Mouse (Mus musculus): ENCODE measurements around the gene Pcbp1. TPM values are rescaled to one million over a fixed set of nuclear protein-coding genes. Genes with fewer than 3 reads are reported as not detected.

Pcbp1 gene
- total RNA-seq (2023): 100 to 1,000 TPM; 214 to 238 TPM

DNA sequence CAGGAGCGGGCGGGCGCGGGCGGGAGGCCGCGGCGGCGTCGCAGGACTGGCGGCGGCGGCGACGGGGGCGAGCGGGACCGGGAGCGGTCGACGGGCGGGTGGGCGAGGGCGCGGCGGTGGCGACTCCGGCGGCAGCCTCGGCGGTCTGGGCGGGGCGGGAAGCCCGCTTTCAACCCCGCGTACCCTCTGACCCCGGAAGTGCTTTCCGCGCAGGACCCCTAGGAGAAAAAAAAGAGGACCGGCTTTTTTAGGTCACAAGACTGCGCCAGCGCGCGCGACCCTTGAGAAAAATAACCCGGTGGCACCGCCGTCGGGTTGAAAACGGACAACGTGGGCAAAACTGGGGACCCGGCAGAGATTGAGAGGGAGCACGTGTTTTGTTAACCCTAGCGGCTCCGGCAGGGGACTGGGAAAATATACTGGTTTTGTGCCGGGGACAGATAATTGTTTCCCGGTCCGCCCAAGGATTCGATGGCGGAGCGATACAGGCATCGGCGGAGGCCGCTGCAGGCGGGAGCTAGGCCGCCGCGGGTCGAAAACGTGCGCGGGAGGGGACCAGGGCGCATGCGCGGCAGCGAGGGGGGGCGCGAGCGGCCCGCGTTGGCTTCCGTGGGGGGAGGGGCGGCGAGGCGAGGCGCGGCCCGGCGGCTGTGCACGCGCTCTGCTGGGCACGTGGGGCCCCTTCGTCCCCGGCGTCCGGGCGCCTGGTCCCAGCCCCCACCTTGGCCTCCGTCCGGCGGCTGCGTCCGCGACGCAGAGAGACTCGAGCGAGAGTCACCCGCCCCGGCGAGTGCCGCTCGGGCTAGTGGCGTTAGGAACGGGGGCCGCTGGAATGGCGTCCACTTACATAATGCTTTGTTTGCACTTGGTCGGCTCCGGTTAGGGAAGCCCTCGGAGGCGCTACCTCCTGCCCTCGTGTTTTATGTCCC is at the start of gene Pcbp1:
Pcbp1 (minus strand) TSS at position 290 of the 929 bp plus-strand sequence.

Other genes starting within 250 kb of the Pcbp1 start
- gene Fam136a, start 160.7 kb downstream of the Pcbp1 start, total RNA-seq (2023): 10 to 100 TPM; 15.1 to 16.1 TPM
- gene Snrpg, start 155.0 kb downstream of the Pcbp1 start, total RNA-seq (2023): 100 to 1,000 TPM; 250 to 253 TPM
- gene Pcyox1, start 129.2 kb downstream of the Pcbp1 start, total RNA-seq (2023): 10 to 100 TPM in 1 of 2 experiments, 1 to 10 TPM in 1; 10.0 to 10.5 TPM
- gene Tia1, start 122.1 kb downstream of the Pcbp1 start, total RNA-seq (2023): 10 to 100 TPM; 75.1 to 88.6 TPM
- gene Gm44790, start 99.7 kb downstream of the Pcbp1 start, total RNA-seq (2023): 1 to 10 TPM in 1 of 2 experiments, not detected in 1; 5.3 TPM
- 10 to 100 TPM; 51.9 to 55.8 TPM for gene C87436, start 87.9 kb downstream of the Pcbp1 start, total RNA-seq (2023)
- gene Asprv1, start 101.8 kb upstream of the Pcbp1 start, total RNA-seq (2023): not detected
- 10 to 100 TPM; 26.0 to 36.6 TPM for gene Mxd1, start 142.8 kb upstream of the Pcbp1 start, total RNA-seq (2023)
- 10 to 100 TPM; 37.0 to 50.4 TPM for gene Snrnp27, start 158.2 kb upstream of the Pcbp1 start, total RNA-seq (2023)
- 10 to 100 TPM; 32.5 to 36.7 TPM for gene Gmcl1, start 207.1 kb upstream of the Pcbp1 start, total RNA-seq (2023)